Mouse (Mus musculus) frontal cortex, postnatal 36 days (tissue): ENCODE measurements at regions not wholly inside any gene's neighbourhood (a gene's known extent, or its start where the extent isn't known, plus 50 kb on each side); places are given as distances from the start of the nearest gene placed in this dataset.

Source experiments
- DNase-seq, 2 experiments: peaks; one replicate each; pipeline ENCODE4 v3.0.0; 2022; ENCODE audit warnings: low spot score in 2 of 2

DNA sequence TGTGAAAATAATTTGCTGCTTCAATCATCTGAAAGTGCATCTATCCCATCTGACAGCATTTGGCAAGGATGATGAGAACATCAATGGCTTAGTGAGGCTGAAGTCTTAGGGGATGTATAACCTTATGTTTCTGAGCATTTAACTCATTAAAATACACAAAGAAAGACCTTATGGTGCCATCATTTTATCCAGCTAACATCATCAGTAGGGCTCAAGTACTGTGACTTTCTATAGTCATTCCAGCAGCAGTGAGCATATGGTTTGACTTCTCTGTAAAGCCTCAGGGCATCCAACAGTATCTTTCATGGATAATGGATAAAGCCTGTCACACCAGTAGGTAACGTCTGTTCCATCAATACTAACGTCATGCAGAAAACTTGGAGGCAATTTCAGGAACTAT is 895.0 kb upstream of the Fat3 start:
- DNase-seq: no peak

- peak in 1 of 2 experiments; percentile 38 for DNase-seq
These were observed 892.0 kb upstream of the Fat3 start for GRCm38 (mm10) chr9:17393061-17393460.
